Mouse (Mus musculus) ovary, postnatal 14 days (tissue): Measurements from ENCODE around the gene 1700016C15Rik.

ENCODE experiments used
- DNase-seq: peaks from one replicate; pipeline ENCODE4 v3.0.0; 2022; ENCODE audit warnings: low spot score

1700016C15Rik gene

DNA sequence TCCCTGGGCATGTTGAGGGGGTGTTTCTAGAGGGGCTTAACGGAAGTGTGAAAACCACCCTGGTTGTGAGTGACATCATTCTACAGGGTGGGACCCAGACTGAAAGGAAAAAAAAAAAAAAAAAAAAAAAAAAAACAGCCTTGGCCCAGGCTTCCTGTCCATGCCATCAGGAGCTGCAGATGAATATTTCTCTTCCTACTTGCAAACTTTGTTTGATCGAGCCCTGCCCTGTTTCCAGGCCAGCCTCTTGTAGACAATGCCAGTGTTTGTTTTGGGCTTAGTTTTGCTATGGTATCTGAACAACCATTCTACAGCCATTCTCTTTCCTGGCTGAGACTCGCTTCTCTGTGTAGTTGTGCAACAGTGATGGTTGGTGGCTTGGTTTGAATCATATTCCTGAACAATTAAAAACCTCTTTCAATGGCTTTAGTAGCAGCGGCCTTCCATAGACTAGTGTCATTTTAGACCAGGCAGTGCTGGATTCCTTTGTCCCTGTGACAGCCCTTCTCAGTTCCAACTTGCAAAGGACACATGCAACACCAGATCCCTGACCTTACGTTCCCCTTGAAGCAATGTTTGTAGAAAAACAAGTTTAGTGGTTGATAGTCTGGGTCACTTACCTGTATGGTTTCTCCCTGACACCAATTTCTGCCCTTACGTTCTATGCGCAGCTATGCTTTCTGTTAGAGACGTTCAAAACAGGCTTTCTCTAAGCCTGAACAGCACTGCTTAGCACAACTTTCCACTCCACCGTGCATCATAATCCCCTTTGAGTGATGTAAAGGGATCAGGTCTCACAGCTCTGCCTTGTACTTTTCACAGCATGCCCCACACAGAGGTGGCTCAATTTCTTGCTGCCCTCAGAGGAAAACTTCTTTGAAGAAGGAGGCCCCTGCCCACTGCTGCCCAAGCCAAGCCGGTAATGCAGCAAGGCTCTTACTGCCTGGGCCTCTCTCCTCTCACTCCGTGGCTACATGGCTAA lies at the start of gene 1700016C15Rik:
Gene 1700016C15Rik (plus strand): TSS at position 772 of the 982 bp plus-strand sequence.
- DNase-seq = no peak

DNA sequence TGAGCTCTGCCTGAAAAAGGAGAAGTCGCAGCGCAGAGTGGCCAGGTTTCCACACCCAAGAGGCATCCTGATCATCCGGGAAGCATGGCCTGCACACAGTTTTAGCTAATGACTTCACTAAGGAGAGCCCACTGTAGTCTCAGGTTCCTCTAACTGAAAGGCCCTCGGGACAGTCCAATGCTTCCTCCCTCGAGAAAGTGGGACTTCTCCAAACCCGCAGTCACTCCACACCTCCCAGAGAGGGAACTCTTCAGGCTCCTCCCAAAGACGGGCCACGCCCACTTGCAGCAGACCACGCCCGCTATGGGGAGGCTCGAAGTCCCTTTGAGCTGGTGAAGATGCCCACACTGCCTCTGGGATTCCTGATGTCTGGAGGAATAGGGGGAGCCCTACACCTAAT lies 48.4 kb upstream of the 1700016C15Rik start:
- DNase-seq = no peak

DNA sequence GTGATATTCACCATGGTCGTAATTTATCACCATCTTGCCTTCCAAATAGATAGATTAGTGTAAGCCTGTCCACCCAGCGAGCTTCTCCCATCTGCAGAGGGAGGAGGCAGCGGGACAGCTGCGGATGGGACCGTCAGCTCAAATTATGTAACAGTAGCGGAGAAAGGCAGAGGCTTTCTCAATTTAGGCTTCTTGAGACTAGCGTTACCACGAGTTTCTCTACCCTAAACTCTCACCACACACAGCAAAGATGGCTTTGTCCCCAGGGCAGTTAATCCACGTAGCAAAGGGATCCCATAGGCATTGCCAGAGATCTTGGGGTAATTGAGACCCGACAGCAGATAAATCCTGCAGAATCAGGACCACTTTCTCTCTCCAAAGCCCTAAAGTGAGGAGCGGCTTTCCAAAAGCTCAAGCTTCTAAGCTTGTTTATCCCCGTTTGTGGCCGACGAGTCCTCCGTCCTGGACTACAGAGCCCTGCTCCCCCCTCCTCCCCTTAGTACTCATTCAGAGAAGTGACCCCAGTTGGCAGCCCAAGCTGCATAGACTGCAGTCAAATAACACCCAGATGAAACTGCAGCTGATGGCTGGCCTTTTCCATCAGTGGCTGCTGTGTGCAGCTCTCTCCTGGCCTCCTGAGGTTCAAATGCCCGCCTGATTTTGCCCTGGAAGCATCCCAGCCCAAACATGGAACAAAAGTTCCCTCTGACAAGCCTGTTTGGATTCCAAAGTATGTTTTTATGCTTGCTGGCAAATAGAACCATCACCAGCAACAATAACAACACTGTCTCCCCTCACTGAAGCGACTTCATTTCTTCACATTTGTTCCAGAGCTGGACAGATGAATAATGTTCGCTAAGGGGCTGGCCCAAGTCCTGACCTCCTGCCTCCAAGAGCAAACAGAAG lies 45.4 kb upstream of the 1700016C15Rik start:
- DNase-seq = no peak

- DNase-seq = no peak
Measured at GRCm38 (mm10) chr1:177684901-177685300, 44.7 kb upstream of the 1700016C15Rik start.

DNA sequence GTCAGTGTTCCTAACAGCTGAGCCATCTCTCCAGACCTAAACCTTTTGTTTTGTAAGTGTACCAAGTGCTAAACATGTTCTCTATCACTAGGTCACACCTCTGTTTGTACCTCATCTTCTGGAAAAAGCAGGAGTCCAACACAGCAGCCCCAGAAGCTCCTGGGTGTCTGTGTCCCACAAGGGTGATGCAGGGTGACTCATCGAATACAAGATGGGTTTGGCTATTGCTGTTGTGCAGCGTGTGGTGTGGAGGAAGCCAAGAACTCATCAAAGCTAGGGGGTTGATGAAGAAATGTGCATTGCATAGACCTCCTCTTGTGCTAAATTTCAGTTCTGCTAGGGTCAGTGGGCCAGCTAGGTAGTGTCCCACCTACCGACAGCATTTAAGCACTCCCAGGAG lies 43.5 kb upstream of the 1700016C15Rik start:
- no peak for DNase-seq

- no peak for DNase-seq
Measured at GRCm38 (mm10) chr1:177686982-177687381, 42.6 kb upstream of the 1700016C15Rik start.

GRCm38 (mm10) chr1:177692491-177692890 lies 37.1 kb upstream of the 1700016C15Rik start:
- no peak for DNase-seq

DNA sequence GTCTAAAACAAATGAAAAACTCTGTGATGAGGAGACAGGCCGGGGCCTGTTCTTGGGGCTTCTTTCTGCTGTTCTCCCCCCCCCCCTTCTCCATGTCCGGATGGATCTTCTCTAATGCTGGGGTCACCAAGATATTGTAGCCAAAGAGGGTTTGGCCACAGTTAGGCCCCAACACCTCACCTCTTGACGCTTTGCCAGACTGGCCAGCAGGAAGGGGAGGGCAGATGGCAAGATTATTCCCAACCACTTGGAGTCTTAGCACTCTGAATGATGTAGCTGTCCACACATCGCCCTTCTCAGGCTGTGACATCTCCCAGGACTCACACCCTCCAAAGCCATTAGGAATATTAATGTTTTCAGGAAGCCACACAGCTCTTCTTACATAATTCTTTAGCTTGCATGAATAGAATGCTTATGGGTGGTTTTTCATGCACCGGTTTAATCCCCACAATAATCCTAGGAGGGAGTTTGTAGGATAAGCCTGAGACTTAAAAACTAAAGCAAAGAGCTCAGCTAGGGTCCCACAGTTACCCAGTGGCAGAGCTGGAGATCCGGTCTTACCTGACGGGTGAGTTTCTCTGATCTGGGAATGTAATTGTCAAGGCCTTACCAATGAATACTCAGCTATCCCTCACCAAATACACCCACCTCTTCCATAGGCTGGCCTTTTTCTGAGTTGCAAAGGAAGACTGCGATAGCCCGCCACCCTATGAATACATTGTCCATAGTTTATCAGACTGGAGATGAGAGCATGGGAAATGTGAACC lies 35.9 kb upstream of the 1700016C15Rik start:
- DNase-seq = no peak

GRCm38 (mm10) chr1:177700560-177700959 lies 29.1 kb upstream of the 1700016C15Rik start:
- no peak for DNase-seq

- peak; percentile 59 for DNase-seq
Measured at GRCm38 (mm10) chr1:177702481-177703146, 27.0 kb upstream of the 1700016C15Rik start.

DNA sequence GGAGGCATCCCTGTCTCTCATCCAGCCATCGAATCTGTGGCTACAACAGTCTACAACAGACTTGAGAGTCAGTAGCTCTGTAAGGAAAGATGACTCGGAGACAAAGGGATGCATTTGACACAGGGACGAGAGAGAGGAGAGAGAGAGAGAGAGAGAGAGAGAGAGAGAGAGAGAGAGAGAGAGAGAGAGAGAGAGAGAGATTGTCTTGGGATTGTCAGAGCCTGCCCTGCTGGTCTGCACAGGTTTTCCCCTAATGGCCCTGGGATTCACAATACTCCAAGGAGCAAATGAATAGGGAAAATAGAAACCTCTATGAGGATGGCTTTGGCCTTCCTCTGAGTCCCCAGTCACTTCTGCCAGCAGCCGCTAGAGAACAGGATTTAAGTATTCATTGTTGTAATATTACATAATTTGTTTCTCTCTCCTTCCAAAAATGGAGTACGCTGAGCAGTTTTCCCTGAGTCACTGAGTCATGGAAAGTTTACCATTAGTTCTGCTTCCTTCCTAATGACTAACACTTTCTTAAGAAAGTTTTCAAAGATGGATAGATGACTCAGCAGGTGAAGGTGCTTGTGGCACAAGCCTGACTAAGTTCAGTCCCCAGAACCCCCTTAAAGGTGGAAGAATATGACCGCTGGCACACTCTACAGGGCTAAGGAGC lies 26.3 kb upstream of the 1700016C15Rik start:
- no peak for DNase-seq

GRCm38 (mm10) chr1:177705204-177705603 lies 24.4 kb upstream of the 1700016C15Rik start:
- DNase-seq = no peak

DNA sequence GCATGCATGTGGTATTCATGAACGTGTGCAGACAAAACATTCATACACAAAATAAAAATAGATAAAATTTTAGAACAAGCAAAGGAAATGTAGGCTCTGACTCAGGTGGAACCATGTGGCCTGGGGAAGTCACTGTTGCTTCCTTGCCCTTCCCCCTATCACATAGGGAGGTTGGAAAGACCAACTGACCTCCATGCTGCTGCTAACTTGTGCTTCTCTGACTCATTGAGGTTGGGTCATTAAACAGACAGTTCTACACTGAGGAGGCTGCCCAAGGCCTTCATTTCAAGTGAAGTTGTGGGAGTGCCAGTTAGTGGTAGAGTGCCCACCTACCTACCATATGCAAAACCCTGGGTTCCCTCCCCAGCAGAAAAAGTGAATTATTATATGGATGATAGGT lies 22.0 kb upstream of the 1700016C15Rik start:
- no peak for DNase-seq

- no peak for DNase-seq
Measured at GRCm38 (mm10) chr1:177708583-177709055, 21.0 kb upstream of the 1700016C15Rik start.

- no peak for DNase-seq
Measured at GRCm38 (mm10) chr1:177711000-177711399, 18.6 kb upstream of the 1700016C15Rik start.

DNA sequence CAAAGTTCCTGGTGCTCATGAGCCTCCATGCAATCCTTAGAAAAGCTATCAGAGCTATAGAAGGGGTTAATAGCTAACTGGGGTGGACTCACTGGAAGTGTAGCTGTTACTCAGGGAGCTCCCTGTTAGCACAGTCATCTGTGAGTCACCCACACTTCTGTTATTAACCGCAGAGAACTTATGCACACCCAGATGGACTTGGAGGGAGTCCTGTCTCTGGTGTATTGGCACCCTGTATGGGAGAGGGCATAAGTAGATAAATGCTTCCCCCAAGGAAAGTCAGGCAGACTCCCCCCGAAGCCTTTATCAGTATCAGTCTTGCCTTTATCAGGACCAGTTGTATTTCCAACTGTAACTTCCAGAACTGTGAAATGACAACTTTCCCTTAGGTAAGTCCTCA lies 18.2 kb upstream of the 1700016C15Rik start:
- DNase-seq = no peak

DNA sequence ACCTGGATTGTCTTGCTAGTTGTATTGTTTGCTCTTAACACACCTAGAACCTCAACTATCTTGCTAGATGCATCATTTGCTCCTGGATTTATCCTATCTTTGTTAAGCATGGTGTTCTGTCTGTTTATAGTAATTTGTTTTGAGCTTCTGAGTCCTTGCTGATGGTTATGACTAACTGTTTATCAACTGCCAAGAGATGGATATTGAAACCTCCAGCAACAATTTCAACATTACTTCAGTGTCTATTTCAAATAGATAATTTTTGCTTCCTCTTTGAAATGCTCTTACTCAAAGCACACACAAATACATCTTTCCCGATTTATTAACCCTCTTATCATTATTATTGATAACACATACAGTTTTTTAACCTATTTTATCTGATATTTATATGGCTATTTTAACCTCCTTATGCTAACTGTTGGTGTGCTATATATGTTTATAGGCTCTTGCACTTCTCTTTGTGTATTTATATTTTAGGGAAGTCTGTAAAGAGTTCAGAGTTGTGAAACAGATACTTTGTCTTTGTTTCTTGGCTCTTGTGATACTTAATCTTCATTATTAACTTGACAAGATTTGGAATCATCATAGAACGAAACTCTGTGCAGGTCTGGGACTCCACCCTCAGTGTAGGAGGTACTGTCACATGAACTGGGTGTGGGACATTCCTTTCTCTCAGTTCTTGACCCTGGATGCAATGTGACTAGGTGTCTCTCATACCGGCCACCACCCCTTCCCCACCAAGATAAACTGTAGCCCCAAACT lies 15.8 kb upstream of the 1700016C15Rik start:
- no peak for DNase-seq

DNA sequence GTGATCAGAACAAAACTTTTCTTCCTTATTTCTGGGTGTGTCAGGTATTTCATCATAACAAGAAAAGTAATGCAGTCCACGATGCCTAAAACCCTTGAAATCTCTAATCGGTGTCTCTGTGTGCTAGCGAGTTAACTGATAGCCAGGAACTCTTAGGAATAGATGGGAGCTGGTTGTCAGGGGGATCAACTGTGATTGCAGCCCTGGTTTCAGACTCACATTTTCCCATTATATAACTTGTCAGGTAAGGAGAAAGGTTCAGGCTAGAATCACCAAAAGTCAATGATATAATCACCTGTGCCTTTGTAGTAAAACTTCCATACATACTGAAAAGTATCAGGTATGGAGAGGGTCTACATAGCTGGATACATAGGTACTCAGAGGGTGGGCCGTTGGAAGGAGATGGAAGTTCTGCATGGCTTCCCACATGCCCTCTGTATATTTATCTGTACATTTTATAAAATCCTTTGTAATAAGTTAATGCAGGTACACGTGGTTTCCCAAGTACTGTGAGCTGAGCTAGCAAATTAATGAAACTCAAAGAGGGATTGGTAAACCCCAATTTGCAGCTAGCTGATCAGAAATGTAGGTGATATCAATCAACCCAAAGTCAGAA lies 15.1 kb upstream of the 1700016C15Rik start:
- no peak for DNase-seq

GRCm38 (mm10) chr1:177716448-177716847 lies 13.2 kb upstream of the 1700016C15Rik start:
- DNase-seq = no peak
